Mouse (Mus musculus): ENCODE data around the gene Gm20449. TPM values are rescaled to one million over a fixed set of nuclear protein-coding genes. Genes with fewer than 3 reads are reported as not detected.

Gm20449 gene
- polyA plus RNA-seq, 1 experiment from 2014 or later = 0.14 TPM

- Histone ChIP-seq H3K9ac (peak within 1 kb of the TSS; percentile 32; the same call in 1 of the 2 replicates), H3K9me3 (no peaks in the 10 kb centered on the region), H3K4me3 (replicated peaks) (peak within 1 kb of the TSS; percentile 68), H3K27me3 (replicated peaks) (no peaks in the 10 kb centered on the region), H3K4me1 (no peaks in the 10 kb centered on the region), H3K36me3 (no peaks in the 10 kb centered on the region), H3K4me2 (peak within 1 kb of the TSS; percentile 60), H3K27ac (peak within 1 kb of the TSS; percentile 87)
- ATAC-seq (ENCODE audit: insufficient read depth, low FRiP score, low read depth) = peak; percentile 99
- 0% methylated on average over 25 of the region's 25 CpGs for WGBS
Observed at GRCm38 (mm10) chr7:41393048-41393971, 105.9 kb downstream of the Gm20449 start, which contains the start of gene AI987944. Gene AI987944 (minus strand): TSS chr7:41393379.

Other genes starting within 250 kb of the Gm20449 start
- 13.2 and 14.0 TPM in 2 replicates for gene AI987944, start 106.0 kb downstream of the Gm20449 start, polyA plus RNA-seq (2015; fragmentation: Nextera tagmentation; extraction: Ambion mirVana)
- gene Vmn2r57, start 50.7 kb downstream of the Gm20449 start, polyA plus RNA-seq (2015; fragmentation: Nextera tagmentation; extraction: Ambion mirVana) = 0.14 and 0.22 TPM in 2 replicates
- gene AW146154, start 473 bp upstream of the Gm20449 start, polyA plus RNA-seq (2015; fragmentation: Nextera tagmentation; extraction: Ambion mirVana) = 10.9 and 11.4 TPM in 2 replicates
- gene Gm6871, start 74.2 kb upstream of the Gm20449 start, polyA plus RNA-seq (2015; fragmentation: Nextera tagmentation; extraction: Ambion mirVana) = 0.09 TPM in 1 of 2 replicates, not detected in the other
- 11.0 and 12.1 TPM in 2 replicates for gene 2610021A01Rik, start 99.8 kb upstream of the Gm20449 start, polyA plus RNA-seq (2015; fragmentation: Nextera tagmentation; extraction: Ambion mirVana)
- gene Zfp788, start 133.8 kb upstream of the Gm20449 start, polyA plus RNA-seq (2015; fragmentation: Nextera tagmentation; extraction: Ambion mirVana) = 8.5 and 9.6 TPM in 2 replicates